Comparison of ENCODE assay signal across 6 mouse cellular contexts in genomic region chr19:53225249-53226070, GRCm38 (mm10).
DNase-seq lines count a peak whose midpoint lies in the region; ATAC-seq and TF ChIP-seq lines count a peak whose summit lies in the region.
"Not testable (repeated sequence)": the region's sequence is repeated elsewhere in the genome, so short reads cannot be mapped to it uniquely, and the experiment has no call there.

No protein-coding gene starts in this region.

- peak; percentile 12 for DNase-seq in heart, adult 11 months
- peak; percentile 52 for DNase-seq in kidney, adult 18-20 months
- DNase-seq in liver, embryonic 14.5 days (ENCODE audit: low read depth in 3 of 3, low spot score in 3 of 3); stomach, postnatal 0 days (ENCODE audit: low spot score): not testable (repeated sequence)

- H3K9ac ChIP-seq in intestine, embryonic 15.5 days; kidney, embryonic 16.5 days (replicated peaks; ENCODE audit: low read length); liver, embryonic 14.5 days (replicated peaks); stomach, postnatal 0 days (ENCODE audit: low read length): not testable (repeated sequence)

- H3K4me2 ChIP-seq in intestine, embryonic 15.5 days (replicated peaks); kidney, embryonic 16.5 days (replicated peaks; ENCODE audit: low read depth, low read length); liver, embryonic 14.5 days (ENCODE audit: low read depth); stomach, postnatal 0 days (replicated peaks; ENCODE audit: low read depth): not testable (repeated sequence)

- ATAC-seq in intestine, embryonic 15.5 days = peak; percentile 70
- ATAC-seq in kidney, embryonic 16.5 days (ENCODE audit: low FRiP score, low TSS enrichment) = 0 out of 2 replicates have a peak, but pooled peaks have one; percentile 49
- not testable (repeated sequence) for ATAC-seq in liver, embryonic 14.5 days (ENCODE audit: insufficient read depth)
- ATAC-seq in stomach, postnatal 0 days (ENCODE audit: low FRiP score, low TSS enrichment) = peak; percentile 87

- 56% methylated on average over 2 of the region's 2 CpGs for whole genome bisulfite sequencing in intestine, embryonic 15.5 days
- 64% methylated on average over 2 of the region's 2 CpGs for WGBS in kidney, embryonic 16.5 days
- 28% methylated on average over 2 of the region's 2 CpGs for WGBS in liver, embryonic 14.5 days (ENCODE audit: insufficient replicate concordance)
- WGBS in stomach, postnatal 0 days = 61% methylated on average over 2 of the region's 2 CpGs

- not testable (repeated sequence) for TF ChIP-seq CTCF in liver, embryonic 14.5 days (IDR thresholded peaks at IDR 0.05; ENCODE audit: low read depth); stomach, postnatal 0 days (IDR thresholded peaks at IDR 0.05; ENCODE audit: low read depth)

- not testable (repeated sequence) for H3K9me3 ChIP-seq in intestine, embryonic 15.5 days; kidney, embryonic 16.5 days (ENCODE audit: low read length); liver, embryonic 14.5 days (ENCODE audit: control insufficient read depth, low read length); stomach, postnatal 0 days (ENCODE audit: control insufficient read depth, low read length)

- H3K36me3 ChIP-seq in intestine, embryonic 15.5 days; liver, embryonic 14.5 days (replicated peaks; ENCODE audit: control insufficient read depth, insufficient read depth, low read depth); stomach, postnatal 0 days (ENCODE audit: control insufficient read depth, insufficient read depth, low read length): not testable (repeated sequence)
- peaks cover 21% of the 10 kb centered on the region for H3K36me3 ChIP-seq in kidney, embryonic 16.5 days (ENCODE audit: insufficient read depth, low read length)

- not testable (repeated sequence) for H3K4me1 ChIP-seq in intestine, embryonic 15.5 days (replicated peaks); kidney, embryonic 16.5 days (ENCODE audit: insufficient read depth, low read length); liver, embryonic 14.5 days (replicated peaks; ENCODE audit: control insufficient read depth in 2 of 2, insufficient read depth in 2 of 2, low read length in 1 of 2); stomach, postnatal 0 days (replicated peaks; ENCODE audit: control insufficient read depth, insufficient read depth)

- H3K27me3 ChIP-seq in intestine, embryonic 15.5 days (replicated peaks); kidney, embryonic 16.5 days (ENCODE audit: insufficient read depth, low read length); liver, embryonic 14.5 days (ENCODE audit: control insufficient read depth, insufficient read depth, low read length); stomach, postnatal 0 days (ENCODE audit: control insufficient read depth, insufficient read depth, low read length): not testable (repeated sequence)

- H3K4me3 ChIP-seq in intestine, embryonic 15.5 days (replicated peaks); kidney, embryonic 16.5 days (ENCODE audit: low read length); liver, embryonic 14.5 days (ENCODE audit: insufficient read depth in 1 of 2, low read depth in 2 of 2, low read length in 2 of 2); stomach, postnatal 0 days (ENCODE audit: low read depth, low read length): not testable (repeated sequence)

- not testable (repeated sequence) for H3K27ac ChIP-seq in intestine, embryonic 15.5 days; kidney, embryonic 16.5 days (ENCODE audit: low read length); liver, embryonic 14.5 days; stomach, postnatal 0 days (replicated peaks)

- 0 out of 2 replicates have a peak, but pooled peaks have one; percentile 7 for TF ChIP-seq EP300 in liver, embryonic 14.5 days (IDR thresholded peaks at IDR 0.05; ENCODE audit: low read depth)
- TF ChIP-seq EP300 in stomach, postnatal 0 days (optimal IDR thresholded peaks at IDR 0.05) = not testable (repeated sequence)
